Mouse (Mus musculus) spleen, adult 12 weeks (tissue): Measurements from ENCODE around the gene Rbks.
"Not testable (repeated sequence)": the region's sequence is repeated elsewhere in the genome, so short reads cannot be mapped to it uniquely, and the experiment has no call there.

Experiments used
- DNase-seq: peaks from one replicate; pipeline ENCODE4 v3.0.0; 2022; ENCODE audit warnings: low spot score

Gene Rbks

DNA sequence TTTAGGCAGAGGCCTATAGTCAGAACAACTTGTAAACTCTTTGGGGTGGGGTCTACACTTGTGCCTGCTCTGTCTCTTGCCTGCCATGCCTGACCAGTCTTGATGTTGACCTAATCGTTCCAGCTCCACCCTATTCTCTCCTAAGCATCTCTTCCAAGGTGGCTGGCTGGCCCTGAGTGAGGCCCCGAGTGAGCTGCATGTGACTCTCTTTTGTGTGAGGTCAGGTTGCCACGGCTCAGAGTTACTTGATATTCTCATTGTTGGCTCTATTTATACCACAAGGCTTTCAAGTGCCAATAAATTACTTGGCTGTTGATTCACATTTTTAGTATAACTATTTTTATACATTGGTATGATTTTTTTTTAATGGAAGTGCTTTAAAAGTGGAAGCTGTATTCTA is 70.3 kb downstream of the Rbks start:
- no peak for DNase-seq

DNA sequence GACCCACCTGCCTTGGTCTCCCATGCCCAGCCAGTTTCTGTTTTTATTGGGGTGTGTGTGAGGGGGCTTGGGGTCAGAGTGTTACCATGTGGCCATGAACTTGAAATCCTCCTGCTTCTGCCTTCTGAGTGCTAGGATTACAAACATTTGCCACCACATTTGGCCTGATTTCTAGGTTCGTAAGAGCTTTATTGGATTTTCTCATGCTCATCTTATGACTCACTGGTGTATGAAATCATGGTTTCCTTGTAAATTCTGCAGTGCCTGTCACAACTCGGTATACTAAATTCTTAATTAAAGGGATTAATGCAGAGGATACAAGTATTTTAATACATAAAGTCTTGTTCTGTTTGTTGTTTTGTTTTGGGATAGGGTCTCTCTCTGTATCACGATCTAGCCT is 77.1 kb downstream of the Rbks start:
- DNase-seq, result no peak

DNA sequence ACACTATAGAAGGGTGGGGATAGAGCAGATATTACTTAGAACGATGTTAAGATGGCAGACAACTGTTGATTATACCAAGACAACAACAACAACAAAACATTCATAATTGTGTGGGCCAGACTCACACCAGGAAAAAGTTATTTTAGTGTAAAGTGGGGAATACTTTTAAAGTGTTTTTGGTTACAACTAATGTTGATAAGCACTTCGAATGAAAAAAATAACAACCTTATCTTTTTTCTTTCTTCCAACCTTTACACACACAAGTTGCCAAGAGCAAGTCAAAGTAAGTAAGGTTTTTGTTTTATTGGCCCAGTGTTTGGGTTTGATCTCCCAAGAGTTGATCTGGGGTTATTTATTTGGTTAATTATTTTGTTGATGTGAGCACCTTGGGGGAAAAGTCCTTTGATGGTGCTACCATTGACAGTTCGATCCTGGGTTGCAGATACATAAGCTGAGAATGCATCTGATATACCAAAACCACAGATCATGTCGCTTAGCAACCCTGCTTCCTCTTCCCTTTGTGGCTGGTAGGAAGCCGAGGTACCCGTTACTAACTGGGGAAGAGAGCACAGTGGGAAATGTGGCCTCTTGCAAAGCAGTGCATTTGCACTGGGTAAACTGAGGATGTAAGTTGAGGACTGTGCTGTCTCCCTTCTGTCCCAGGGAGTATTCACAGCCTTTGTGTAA is 82.9 kb downstream of the Rbks start:
- DNase-seq, result no peak

- peak; percentile 67 for DNase-seq
Measured at GRCm38 (mm10) chr5:31613852-31614286, 83.6 kb downstream of the Rbks start.

DNA sequence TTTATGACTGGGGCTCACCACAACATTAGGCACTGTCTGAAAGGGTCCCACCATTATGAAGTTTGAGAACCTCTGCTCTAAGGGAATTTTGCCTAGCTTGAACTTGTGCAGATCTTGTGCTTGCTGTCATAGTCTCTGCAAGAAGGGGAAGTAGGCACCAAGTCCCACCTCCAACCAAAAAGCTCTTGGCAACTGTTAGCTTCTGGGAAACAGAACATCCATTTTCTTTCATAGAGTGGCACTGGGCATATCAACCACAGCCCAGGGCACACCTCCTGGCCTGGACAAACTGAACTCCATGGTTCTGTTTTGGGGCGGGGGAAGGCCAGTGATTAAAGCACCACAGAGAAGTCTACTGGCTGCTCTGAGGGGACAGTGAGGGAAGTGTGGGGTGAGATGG is 86.2 kb downstream of the Rbks start:
- no peak for DNase-seq

DNA sequence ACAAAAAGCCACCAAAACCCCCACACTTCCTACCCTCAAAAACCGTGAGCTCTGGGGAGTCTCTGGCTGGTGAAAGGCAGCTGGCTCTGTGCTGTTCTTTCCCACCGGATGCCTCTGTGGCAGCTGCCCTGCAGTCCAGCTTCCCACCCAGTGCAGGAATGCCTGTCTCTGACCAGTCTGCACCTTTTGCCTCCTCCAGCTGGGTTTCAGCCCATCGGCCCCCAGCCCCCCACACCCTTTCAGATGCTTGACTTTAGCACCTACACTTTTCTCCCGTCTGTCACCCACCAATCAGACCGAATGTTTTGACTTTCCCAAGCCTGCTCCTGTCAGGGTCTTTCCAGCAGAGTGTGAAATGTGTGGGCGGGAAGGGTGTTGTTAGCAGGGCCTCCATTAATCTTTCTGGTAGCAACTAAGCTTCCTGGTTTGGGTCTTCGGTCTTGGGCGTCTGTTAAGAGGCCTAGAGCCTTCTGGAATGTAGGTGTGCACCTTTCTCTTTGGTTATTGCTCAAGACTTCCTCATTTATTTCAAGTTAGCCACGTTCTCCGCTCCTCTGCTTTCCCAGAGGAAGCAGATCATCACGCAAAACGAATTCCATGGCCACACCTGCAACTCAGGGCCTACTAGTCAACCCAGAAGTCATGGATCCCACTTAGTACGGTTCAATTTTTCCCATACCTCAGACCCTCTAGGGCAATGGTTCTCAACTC is 86.9 kb downstream of the Rbks start:
- no peak for DNase-seq

GRCm38 (mm10) chr5:31606151-31606550 is 91.3 kb downstream of the Rbks start:
- DNase-seq, result no peak

DNA sequence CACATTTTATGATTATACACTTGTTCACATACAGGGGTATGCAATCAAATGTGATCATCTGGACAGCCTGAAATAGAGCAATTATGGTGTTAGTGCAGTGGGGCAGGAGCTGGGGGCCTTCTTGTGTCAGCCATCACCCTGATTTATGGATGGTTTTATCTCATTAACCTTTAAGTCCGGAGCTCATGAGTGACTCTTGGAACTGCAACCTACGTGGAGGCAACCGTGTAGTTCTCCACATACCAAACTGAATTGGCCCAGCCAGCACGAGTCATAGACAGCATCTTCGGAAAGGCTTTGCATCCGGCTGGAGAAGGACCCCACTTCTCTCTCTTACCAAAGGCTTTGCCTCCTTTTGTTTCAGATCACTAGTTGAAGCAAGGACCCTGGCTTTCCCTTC is 93.7 kb downstream of the Rbks start:
- DNase-seq, result no peak

DNA sequence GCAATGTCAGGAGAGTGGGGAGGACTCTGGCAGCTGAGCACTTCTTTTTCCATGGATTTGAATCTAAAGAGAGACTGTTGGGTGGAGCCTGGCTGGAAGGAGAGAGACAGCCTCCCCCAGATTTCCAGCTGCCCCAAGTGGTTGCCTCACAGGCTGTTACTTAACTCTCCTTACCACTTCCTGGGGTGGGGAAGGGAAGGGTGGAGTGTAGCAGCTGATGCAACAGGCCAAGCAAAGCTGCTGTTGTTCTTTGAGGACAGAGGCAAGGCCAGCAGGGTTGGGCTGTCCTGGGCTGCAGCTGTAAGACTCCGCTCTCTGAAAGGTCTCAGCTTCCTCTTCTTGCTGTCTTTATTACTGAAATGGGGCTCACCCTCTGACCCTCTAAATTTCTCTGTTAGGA is 95.0 kb downstream of the Rbks start:
- DNase-seq, result peak; percentile 23

DNA sequence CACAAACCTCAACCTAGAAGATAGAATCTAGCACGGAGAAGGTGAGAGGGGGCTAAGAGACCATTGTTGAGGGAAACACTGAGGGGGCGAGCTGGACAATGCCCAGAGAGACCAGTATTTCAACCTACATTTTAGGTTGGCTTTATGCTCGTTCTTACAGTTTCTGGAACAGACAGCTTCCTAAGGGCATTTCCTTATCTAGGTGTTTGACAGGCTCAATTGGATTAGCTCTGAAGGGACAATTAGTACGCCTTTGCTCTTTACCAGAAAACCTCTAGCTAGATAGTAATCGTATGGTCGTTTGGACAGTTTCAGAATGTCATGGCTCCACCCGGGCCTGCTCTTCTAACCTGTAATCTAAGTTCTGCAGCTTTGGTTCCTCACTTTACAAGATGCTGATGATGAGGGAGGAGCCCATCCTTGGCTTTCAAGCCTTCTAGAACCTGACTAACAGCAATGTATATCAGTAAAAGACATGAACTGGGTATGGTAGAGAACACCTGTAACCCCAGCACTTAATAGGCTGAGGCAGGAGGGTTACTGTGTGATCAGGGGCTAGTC is 96.2 kb downstream of the Rbks start:
- DNase-seq, result no peak

GRCm38 (mm10) chr5:31599161-31599560 is 98.3 kb downstream of the Rbks start:
- DNase-seq, result no peak

GRCm38 (mm10) chr5:31598579-31598978 is 98.8 kb downstream of the Rbks start:
- DNase-seq, result no peak

DNA sequence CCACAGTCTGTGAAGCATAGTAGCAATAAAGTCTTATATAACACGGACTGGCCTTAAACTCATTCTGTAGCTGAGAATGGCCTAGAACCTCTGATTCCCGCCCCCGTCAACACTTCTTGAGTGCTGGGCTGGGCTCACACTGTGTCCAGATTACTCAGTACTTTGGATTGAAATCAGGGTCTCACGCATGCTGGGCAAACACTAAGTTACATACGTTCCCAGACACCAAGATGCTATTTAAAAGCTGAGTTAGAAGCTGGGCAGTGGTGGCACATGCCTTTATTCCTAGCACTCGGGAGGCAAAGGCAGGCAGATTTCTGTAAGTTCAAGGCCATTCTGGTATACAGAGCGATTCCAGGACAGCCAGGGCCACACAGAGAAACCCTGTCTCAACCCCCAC is 99.3 kb downstream of the Rbks start:
- DNase-seq, result no peak

GRCm38 (mm10) chr5:31597430-31597944 is 99.9 kb downstream of the Rbks start:
- DNase-seq, result no peak

- peak; percentile 36 for DNase-seq
Measured at GRCm38 (mm10) chr5:31596481-31597429, 100.7 kb downstream of the Rbks start, which contains the start of gene Mrpl33. TSS of gene Mrpl33 (plus strand) at chr5:31596935.

GRCm38 (mm10) chr5:31595868-31596267 is 101.6 kb downstream of the Rbks start:
- no peak for DNase-seq

DNA sequence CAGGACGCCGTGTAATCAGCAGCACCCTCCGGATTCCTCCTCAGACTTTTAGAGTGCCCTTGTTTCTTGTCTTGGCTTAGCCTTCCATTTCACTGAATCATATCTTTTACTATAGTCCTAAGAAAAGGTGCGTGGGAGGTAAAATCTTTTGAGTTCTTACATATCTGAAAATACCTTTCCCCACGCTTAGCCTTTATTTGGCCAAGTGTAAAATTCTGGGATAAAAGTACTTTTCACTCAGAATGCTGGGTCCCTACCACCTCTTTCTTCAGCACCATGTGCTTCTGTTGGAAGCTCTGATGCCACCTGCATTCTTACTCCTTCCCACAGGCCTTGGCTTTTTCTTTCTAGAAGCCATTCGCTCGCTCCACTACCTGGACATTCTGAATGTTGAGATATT is 106.3 kb downstream of the Rbks start:
- DNase-seq, result no peak

DNA sequence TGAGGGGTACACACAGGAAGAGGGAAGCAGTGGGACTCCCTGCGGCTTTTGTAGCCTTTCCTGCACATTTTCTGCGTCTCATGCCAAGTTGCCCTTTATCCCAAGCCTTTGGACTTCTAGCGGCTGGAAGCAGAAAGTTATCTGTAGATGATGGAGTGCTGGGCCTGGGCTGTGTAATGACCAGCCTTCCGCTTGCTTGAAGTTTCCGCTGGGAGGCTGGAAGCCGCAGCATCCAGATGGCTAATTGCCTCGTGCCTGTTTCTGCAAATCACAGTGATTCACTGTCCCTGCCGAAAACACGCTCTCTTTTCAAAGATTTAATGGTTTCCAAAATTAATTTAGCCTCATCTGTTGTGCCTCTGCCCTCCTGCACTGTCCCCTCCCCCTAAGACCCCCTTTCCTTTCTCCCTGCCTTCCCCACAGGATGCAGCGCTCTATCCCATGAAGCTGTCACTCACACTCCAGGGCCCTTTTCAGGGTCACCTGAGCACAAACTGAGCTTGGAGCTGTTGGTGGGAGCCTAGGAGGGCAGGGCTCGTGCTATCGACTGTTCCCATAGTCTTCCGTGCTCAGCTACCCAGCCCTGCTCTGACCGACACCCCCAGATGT is 107.6 kb downstream of the Rbks start:
- no peak for DNase-seq

GRCm38 (mm10) chr5:31588672-31589071 is 108.8 kb downstream of the Rbks start:
- not testable (repeated sequence) for DNase-seq

DNA sequence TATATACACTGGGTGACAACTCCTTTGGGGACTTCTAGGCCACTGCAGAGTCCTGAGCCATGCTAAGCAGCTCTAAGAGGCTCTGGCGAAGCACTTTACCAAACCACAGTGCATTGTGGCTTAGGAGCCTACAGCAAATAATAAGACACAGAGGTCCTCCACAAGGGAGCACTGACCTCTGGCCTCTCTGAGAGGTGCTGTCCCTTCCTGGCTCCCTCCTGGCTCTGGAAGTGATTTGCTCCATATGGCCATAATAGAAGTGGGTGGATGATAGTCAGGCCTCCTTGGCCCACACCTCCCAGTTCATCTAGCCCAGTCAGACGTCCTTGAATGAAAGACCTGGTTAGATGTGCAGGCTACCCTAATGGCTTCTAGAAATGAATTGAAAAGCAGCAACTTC is 109.4 kb downstream of the Rbks start:
- DNase-seq, result no peak

DNA sequence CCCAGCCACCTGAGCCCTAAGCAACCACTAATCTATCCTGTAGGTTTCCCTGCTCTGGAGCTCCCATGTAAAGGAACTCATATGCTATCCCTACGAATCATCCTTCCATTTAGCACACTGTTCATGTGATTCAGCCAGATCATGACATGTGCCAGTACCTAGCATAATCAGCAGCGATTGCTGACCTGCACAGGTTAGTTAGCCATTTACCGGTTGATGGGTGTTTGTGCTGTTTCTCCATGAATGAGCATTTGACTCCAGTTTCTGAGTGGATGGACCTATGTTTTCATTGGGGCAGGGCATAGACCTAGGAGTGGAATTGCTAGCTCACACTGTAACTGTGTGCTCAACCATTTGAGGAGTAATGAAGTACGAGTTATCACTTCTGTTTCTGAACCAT is 111.9 kb downstream of the Rbks start:
- DNase-seq, result no peak

- no peak for DNase-seq
Measured at GRCm38 (mm10) chr5:31583261-31583660, 114.2 kb downstream of the Rbks start.
